Mouse (Mus musculus) forebrain, embryonic 16.5 days (tissue): ENCODE data around the gene Cacnb1. TPM values are rescaled to one million over a fixed set of nuclear protein-coding genes. Genes with fewer than 3 reads are reported as not detected.
A peak's percentile ranks its signal among the peaks of the same experiment; 100 is the strongest.

Source experiments
- ATAC-seq: fragments of 200-750 bp; cut with Nextera tagmentation; 2 replicates; pipeline ENCODE4 v1.8.0; 2017; ENCODE audit warnings: mild to moderate bottlenecking, moderate library complexity
- H3K27ac ChIP-seq: fragments of 300-500 bp; sonication (generic); 2 replicates; pipeline ENCODE4 v1.5.1; 2014; ENCODE audit warnings: low read length, control low read depth
- H3K27me3 ChIP-seq: fragments of 300-500 bp; sonication (generic); replicated peaks from 2 replicates; pipeline ENCODE4 v1.6.1; 2014; ENCODE audit warnings: low read length; ENCODE audit not compliant: control insufficient read depth, insufficient read depth
- H3K36me3 ChIP-seq: fragments of 300-500 bp; sonication (generic); 2 replicates; pipeline ENCODE4 v1.6.1; 2014; ENCODE audit not compliant: control insufficient read depth, insufficient read depth
- H3K4me1 ChIP-seq: fragments of 300-500 bp; sonication (generic); replicated peaks from 2 replicates; pipeline ENCODE4 v1.6.1; 2014; ENCODE audit warnings: low read length; ENCODE audit not compliant: control insufficient read depth, insufficient read depth
- H3K4me2 ChIP-seq: fragments of 300-500 bp; sonication (generic); 2 replicates; pipeline ENCODE4 v1.6.1; 2014; ENCODE audit warnings: mild to moderate bottlenecking, low read length, control low read depth
- H3K4me3 ChIP-seq: fragments of 300-500 bp; sonication (generic); replicated peaks from 2 replicates; pipeline ENCODE4 v1.5.1; 2014; ENCODE audit warnings: mild to moderate bottlenecking, low read length, control low read depth
- H3K9ac ChIP-seq: fragments of 300-500 bp; sonication (generic); replicated peaks from 2 replicates; pipeline ENCODE4 v1.6.1; 2014; ENCODE audit warnings: low read depth, low read length, control low read depth
- H3K9me3 ChIP-seq: fragments of 300-500 bp; sonication (generic); 2 replicates; pipeline ENCODE4 v1.6.1; 2016; ENCODE audit warnings: low read length; ENCODE audit not compliant: control insufficient read depth
- WGBS: fragments of 180-500 bp; shearing (Covaris S2); extraction: QIAGEN DNeasy Blood & Tissue Kit; methylation state at CpG from one replicate; pipeline ENCODE4 v1.1.7; 2014; 5-methylcytosine and 5-hydroxymethylcytosine counted together
- polyA plus RNA-seq: library from polyadenylated mRNA; unstranded; fragments of >200 nt; fragmentation: Nextera tagmentation; extraction: Ambion mirVana; gene quantifications from 2 replicates; pipeline ENCODE4 v1.2.1, GENCODE M21; 2015

Gene Cacnb1
- polyA plus RNA-seq, 1 experiment from 2014 or later, result 52.1 TPM

GRCm38 (mm10) chr11:98045596-98045995 is 22.8 kb upstream of the Cacnb1 start:
- Histone ChIP-seq H3K9me3 (no peaks in the 10 kb centered on the region), H3K27me3 (peaks cover 5% of the 10 kb centered on the region; the same call in 1 of the 2 replicates), H3K4me2 (no peak overlapping the region), H3K27ac (no peak overlapping the region), H3K36me3 (no peaks in the 10 kb centered on the region), H3K4me3 (no peak overlapping the region), H3K9ac (no peak overlapping the region), H3K4me1 (peaks cover 12% of the 10 kb centered on the region)
- WGBS, result 64% methylated on average over 4 of the region's 4 CpGs
- ATAC-seq, result no peak

GRCm38 (mm10) chr11:98044074-98044473 is 21.2 kb upstream of the Cacnb1 start:
- no peaks in the 10 kb centered on the region for H3K36me3 ChIP-seq
- 64% methylated on average over 5 of the region's 5 CpGs for WGBS
- no peak overlapping the region for H3K27ac ChIP-seq
- ATAC-seq, result no peak
- H3K4me3 ChIP-seq, result no peak overlapping the region
- no peaks in the 10 kb centered on the region for H3K9me3 ChIP-seq
- no peak overlapping the region for H3K4me2 ChIP-seq
- no peak overlapping the region for H3K9ac ChIP-seq
- H3K4me1 ChIP-seq, result peaks cover 12% of the 10 kb centered on the region
- no peaks in the 10 kb centered on the region for H3K27me3 ChIP-seq

- H3K27me3 ChIP-seq, result no peaks in the 10 kb centered on the region
- no peak for ATAC-seq
- no peaks in the 10 kb centered on the region for H3K36me3 ChIP-seq
- H3K4me1 ChIP-seq, result peaks cover 6% of the 10 kb centered on the region; the same call in 1 of the 2 replicates
- H3K4me3 ChIP-seq, result no peak overlapping the region
- no peaks in the 10 kb centered on the region for H3K9me3 ChIP-seq
- H3K4me2 ChIP-seq, result no peak overlapping the region
- no peak overlapping the region for H3K27ac ChIP-seq
- no peak overlapping the region for H3K9ac ChIP-seq
- WGBS, result 74% methylated on average over 6 of the region's 6 CpGs
Measured at GRCm38 (mm10) chr11:98042741-98043140, 19.9 kb upstream of the Cacnb1 start.

- Histone ChIP-seq H3K27me3 (peaks cover 3% of the 10 kb centered on the region; the same call in 1 of the 2 replicates), H3K36me3 (no peaks in the 10 kb centered on the region), H3K27ac (no peak overlapping the region), H3K4me1 (peaks cover 10% of the 10 kb centered on the region), H3K9ac (no peak overlapping the region), H3K9me3 (no peaks in the 10 kb centered on the region), H3K4me3 (no peak overlapping the region), H3K4me2 (no peak overlapping the region)
- no peak for ATAC-seq
- WGBS, result 76% methylated on average over 8 of the region's 8 CpGs
Measured at GRCm38 (mm10) chr11:98040975-98041374, 18.1 kb upstream of the Cacnb1 start.

GRCm38 (mm10) chr11:98037871-98038270 is 15.0 kb upstream of the Cacnb1 start:
- Histone ChIP-seq H3K9ac (no peak overlapping the region), H3K36me3 (no peaks in the 10 kb centered on the region), H3K4me3 (no peak overlapping the region), H3K9me3 (no peaks in the 10 kb centered on the region), H3K4me2 (no peak overlapping the region), H3K4me1 (peaks cover 22% of the 10 kb centered on the region), H3K27me3 (peaks cover 3% of the 10 kb centered on the region; the same call in 1 of the 2 replicates), H3K27ac (no peak overlapping the region)
- no peak for ATAC-seq
- WGBS, result 63% methylated on average over 14 of the region's 14 CpGs

- peak overlapping the region; percentile 44 for H3K4me3 ChIP-seq
- H3K36me3 ChIP-seq, result peaks cover 3% of the 10 kb centered on the region
- peaks cover 25% of the 10 kb centered on the region for H3K4me1 ChIP-seq
- no peak overlapping the region for H3K27ac ChIP-seq
- under 1% methylated on average over 27 of the region's 27 CpGs for WGBS
- ATAC-seq, result peak; percentile 39
- H3K27me3 ChIP-seq, result peaks cover 3% of the 10 kb centered on the region; the same call in 1 of the 2 replicates
- peak overlapping the region; percentile 63 for H3K9ac ChIP-seq
- peak overlapping the region; percentile 73 for H3K4me2 ChIP-seq
- H3K9me3 ChIP-seq, result no peaks in the 10 kb centered on the region
Measured at GRCm38 (mm10) chr11:98035977-98036377, 13.1 kb upstream of the Cacnb1 start.

- Histone ChIP-seq H3K4me1 (peaks cover 25% of the 10 kb centered on the region), H3K36me3 (peaks cover 8% of the 10 kb centered on the region), H3K27me3 (peaks cover 3% of the 10 kb centered on the region; the same call in 1 of the 2 replicates), H3K9me3 (no peaks in the 10 kb centered on the region), H3K9ac (no peak overlapping the region), H3K4me3 (no peak overlapping the region), H3K27ac (no peak overlapping the region), H3K4me2 (no peak overlapping the region)
- ATAC-seq, result peak; percentile 55
- WGBS, result 24% methylated on average over 4 of the region's 4 CpGs
Measured at GRCm38 (mm10) chr11:98034840-98035239, 12.0 kb upstream of the Cacnb1 start.

GRCm38 (mm10) chr11:98034061-98034460 is 11.2 kb upstream of the Cacnb1 start:
- H3K9ac ChIP-seq, result no peak overlapping the region
- peaks cover 15% of the 10 kb centered on the region for H3K36me3 ChIP-seq
- no peaks in the 10 kb centered on the region for H3K9me3 ChIP-seq
- H3K27ac ChIP-seq, result no peak overlapping the region
- no peak overlapping the region for H3K4me3 ChIP-seq
- no peak for ATAC-seq
- 83% methylated on average over 5 of the region's 5 CpGs for WGBS
- H3K4me2 ChIP-seq, result no peak overlapping the region
- peaks cover 25% of the 10 kb centered on the region for H3K4me1 ChIP-seq
- H3K27me3 ChIP-seq, result peaks cover 3% of the 10 kb centered on the region; the same call in 1 of the 2 replicates

- peaks cover 26% of the 10 kb centered on the region for H3K4me1 ChIP-seq
- no peak overlapping the region for H3K9ac ChIP-seq
- 2% methylated on average over 5 of the region's 5 CpGs for WGBS
- ATAC-seq, result no peak
- H3K4me3 ChIP-seq, result no peak overlapping the region
- no peak overlapping the region for H3K27ac ChIP-seq
- H3K36me3 ChIP-seq, result peaks cover 18% of the 10 kb centered on the region
- H3K9me3 ChIP-seq, result no peaks in the 10 kb centered on the region
- no peak overlapping the region for H3K4me2 ChIP-seq
- peaks cover under 1% of the 10 kb centered on the region; the same call in 1 of the 2 replicates for H3K27me3 ChIP-seq
Measured at GRCm38 (mm10) chr11:98031443-98031770, 8.6 kb upstream of the Cacnb1 start.
